Mouse (Mus musculus): Measurements from ENCODE around the gene Ndufb4. TPM values are rescaled to one million over a fixed set of nuclear protein-coding genes. Genes with fewer than 3 reads are reported as not detected.
"Not testable (repeated sequence)": the region's sequence is repeated elsewhere in the genome, so short reads cannot be mapped to it uniquely, and the experiment has no call there.

Ndufb4 gene
- polyA plus RNA-seq, 1 experiment from 2014 or later: 49.1 TPM

GRCm38 (mm10) chr16:37649068-37649467, 5.2 kb downstream of the Ndufb4 start:
- Histone ChIP-seq H3K4me3 (ENCODE audit: low read depth, low read length) (no peak overlapping the region), H3K9me3 (replicated peaks; ENCODE audit: control insufficient read depth, low read length, poor library complexity, severe bottlenecking) (no peaks in the 10 kb centered on the region), H3K4me1 (ENCODE audit: control insufficient read depth, insufficient read depth, low read length) (peaks cover 12% of the 10 kb centered on the region), H3K4me2 (ENCODE audit: low read length) (no peak overlapping the region), H3K27me3 (ENCODE audit: control insufficient read depth, insufficient read depth, low read depth, low read length) (no peaks in the 10 kb centered on the region), H3K27ac (ENCODE audit: low read length) (no peak overlapping the region), H3K9ac (ENCODE audit: low read depth, low read length) (no peak overlapping the region), H3K36me3 (ENCODE audit: control insufficient read depth, insufficient read depth, low read length) (peaks cover 18% of the 10 kb centered on the region)
- no peak for ATAC-seq
- 86% methylated on average over 5 of the region's 5 CpGs for WGBS

DNA sequence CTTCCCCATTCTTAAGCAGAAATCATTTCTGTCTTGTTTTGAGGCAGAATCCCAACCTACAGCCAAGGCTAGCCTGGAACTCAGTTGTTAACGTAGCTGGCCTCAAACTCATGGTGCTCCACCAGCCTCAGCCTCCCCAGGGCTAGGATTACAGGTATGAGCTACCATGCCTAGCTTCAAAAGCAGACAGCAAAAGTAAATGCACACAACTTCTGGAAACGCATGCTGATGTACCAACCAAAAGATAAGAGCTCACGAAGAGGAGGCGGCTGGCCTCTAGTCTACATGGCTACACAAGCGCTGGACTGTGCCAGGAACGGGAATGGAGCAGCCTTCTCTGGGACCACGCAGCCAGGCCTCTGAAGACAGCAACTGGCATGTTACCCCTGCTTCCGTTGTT, 6.3 kb downstream of the Ndufb4 start:
- no peak for ATAC-seq
- Histone ChIP-seq H3K4me1 (ENCODE audit: control insufficient read depth, insufficient read depth, low read length) (peaks cover 9% of the 10 kb centered on the region), H3K4me2 (ENCODE audit: low read length) (no peak overlapping the region), H3K27ac (ENCODE audit: low read length) (no peak overlapping the region), H3K9ac (ENCODE audit: low read depth, low read length) (no peak overlapping the region), H3K36me3 (ENCODE audit: control insufficient read depth, insufficient read depth, low read length) (peaks cover 18% of the 10 kb centered on the region), H3K27me3 (ENCODE audit: control insufficient read depth, insufficient read depth, low read depth, low read length) (no peaks in the 10 kb centered on the region), H3K4me3 (ENCODE audit: low read depth, low read length) (no peak overlapping the region), H3K9me3 (replicated peaks; ENCODE audit: control insufficient read depth, low read length, poor library complexity, severe bottlenecking) (no peaks in the 10 kb centered on the region)
- WGBS: 93% methylated on average over 8 of the region's 8 CpGs

DNA sequence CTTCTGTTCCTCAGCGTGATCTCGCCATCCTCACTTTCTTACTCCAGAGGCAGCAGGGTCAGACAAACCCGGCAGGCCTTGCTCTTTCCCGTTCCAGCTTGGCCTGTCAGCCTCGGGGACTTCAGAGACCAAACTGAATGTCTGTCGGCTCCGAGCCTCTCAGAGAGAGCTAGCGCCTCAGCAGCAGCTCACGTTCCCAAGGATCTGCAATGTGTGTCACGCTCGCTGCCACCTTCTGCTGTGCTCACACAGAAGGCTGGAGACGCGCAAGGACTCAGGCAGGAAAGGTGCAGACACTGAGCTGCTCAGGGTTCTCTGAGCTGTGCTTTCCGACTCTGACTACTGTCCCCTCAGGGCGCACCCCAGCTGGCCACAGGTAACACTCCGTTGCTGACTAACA, 7.2 kb downstream of the Ndufb4 start:
- ATAC-seq: no peak
- H3K9me3 ChIP-seq (replicated peaks; ENCODE audit: control insufficient read depth, low read length, poor library complexity, severe bottlenecking): no peaks in the 10 kb centered on the region
- H3K4me3 ChIP-seq (ENCODE audit: low read depth, low read length): no peak overlapping the region
- H3K27me3 ChIP-seq (ENCODE audit: control insufficient read depth, insufficient read depth, low read depth, low read length): no peaks in the 10 kb centered on the region
- H3K36me3 ChIP-seq (ENCODE audit: control insufficient read depth, insufficient read depth, low read length): peaks cover 18% of the 10 kb centered on the region
- H3K9ac ChIP-seq (ENCODE audit: low read depth, low read length): no peak overlapping the region
- H3K4me1 ChIP-seq (ENCODE audit: control insufficient read depth, insufficient read depth, low read length): peaks cover under 1% of the 10 kb centered on the region; the same call in 1 of the 2 replicates
- H3K27ac ChIP-seq (ENCODE audit: low read length): no peak overlapping the region
- H3K4me2 ChIP-seq (ENCODE audit: low read length): no peak overlapping the region
- WGBS: 91% methylated on average over 16 of the region's 16 CpGs

DNA sequence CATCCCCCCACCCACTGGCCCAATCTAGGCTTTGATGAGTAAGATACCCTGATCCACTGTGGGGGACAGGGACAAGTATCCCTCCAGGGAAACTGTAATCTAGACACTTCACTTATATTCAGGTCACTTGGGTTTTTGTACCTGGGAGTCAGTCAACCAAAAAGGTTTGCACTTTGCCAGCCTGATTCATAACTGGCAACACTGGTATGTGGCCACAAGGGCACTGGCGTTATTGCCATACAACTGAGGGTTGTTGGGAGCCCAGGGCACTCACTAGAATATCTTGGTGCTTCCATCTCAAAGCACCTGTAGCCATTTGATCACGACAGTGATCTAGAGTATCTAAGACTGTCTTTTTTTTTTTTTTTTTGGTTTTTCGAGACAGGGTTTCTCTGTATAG, 8.5 kb downstream of the Ndufb4 start:
- Histone ChIP-seq H3K27ac (ENCODE audit: low read length) (no peak overlapping the region), H3K4me2 (ENCODE audit: low read length) (no peak overlapping the region), H3K36me3 (ENCODE audit: control insufficient read depth, insufficient read depth, low read length) (peaks cover 18% of the 10 kb centered on the region), H3K9ac (ENCODE audit: low read depth, low read length) (no peak overlapping the region), H3K4me1 (ENCODE audit: control insufficient read depth, insufficient read depth, low read length) (no peaks in the 10 kb centered on the region), H3K27me3 (ENCODE audit: control insufficient read depth, insufficient read depth, low read depth, low read length) (no peaks in the 10 kb centered on the region), H3K4me3 (ENCODE audit: low read depth, low read length) (no peak overlapping the region), H3K9me3 (replicated peaks; ENCODE audit: control insufficient read depth, low read length, poor library complexity, severe bottlenecking) (no peaks in the 10 kb centered on the region)
- ATAC-seq: no peak
- WGBS: 91% methylated on average over 3 of the region's 3 CpGs

DNA sequence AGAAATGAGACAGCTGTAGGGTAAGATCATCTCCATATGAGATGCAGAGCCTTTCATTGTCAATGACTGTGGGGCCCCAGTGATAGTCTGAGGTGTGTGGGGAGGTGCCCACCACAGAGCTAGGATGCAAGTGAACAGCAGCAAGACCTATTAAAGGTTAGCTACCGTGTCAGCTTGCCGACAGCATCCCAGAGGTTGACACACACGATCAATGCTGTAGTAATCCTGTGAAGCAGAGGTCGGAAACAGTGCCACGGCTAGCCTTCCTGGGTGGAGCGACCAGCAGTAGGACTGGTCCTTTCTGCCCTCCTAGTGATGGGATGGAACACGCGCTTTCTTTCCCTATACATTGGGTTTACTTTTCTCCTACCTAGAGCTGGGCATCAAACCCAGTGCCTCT, 9.0 kb downstream of the Ndufb4 start:
- no peaks in the 10 kb centered on the region for H3K9me3 ChIP-seq (replicated peaks; ENCODE audit: control insufficient read depth, low read length, poor library complexity, severe bottlenecking)
- H3K27ac ChIP-seq (ENCODE audit: low read length): no peak overlapping the region
- no peak overlapping the region for H3K9ac ChIP-seq (ENCODE audit: low read depth, low read length)
- no peaks in the 10 kb centered on the region for H3K4me1 ChIP-seq (ENCODE audit: control insufficient read depth, insufficient read depth, low read length)
- ATAC-seq: 0 out of 2 replicates have a peak, but pooled peaks have one; percentile 8
- H3K27me3 ChIP-seq (ENCODE audit: control insufficient read depth, insufficient read depth, low read depth, low read length): no peaks in the 10 kb centered on the region
- peaks cover 18% of the 10 kb centered on the region for H3K36me3 ChIP-seq (ENCODE audit: control insufficient read depth, insufficient read depth, low read length)
- WGBS: 94% methylated on average over 8 of the region's 8 CpGs
- no peak overlapping the region for H3K4me2 ChIP-seq (ENCODE audit: low read length)
- no peak overlapping the region for H3K4me3 ChIP-seq (ENCODE audit: low read depth, low read length)

DNA sequence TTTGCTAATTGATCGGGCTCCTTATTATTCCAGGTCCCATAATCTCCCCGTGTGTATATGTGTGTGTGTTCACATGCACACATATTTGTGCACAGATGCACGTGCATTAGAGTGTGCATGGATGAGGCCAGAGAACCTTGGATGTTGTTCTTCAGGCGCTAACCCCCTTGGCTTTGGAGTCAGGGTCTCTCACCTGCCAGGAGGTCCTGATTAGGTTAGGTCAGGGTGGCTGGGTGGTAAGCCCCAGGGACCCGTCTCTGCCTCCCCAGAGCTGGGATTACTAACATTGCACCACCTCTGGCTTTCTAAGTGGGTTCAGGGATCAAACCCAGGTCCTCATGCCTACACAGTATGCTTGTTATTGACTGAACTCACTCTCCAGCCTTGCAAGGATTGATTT, 9.8 kb downstream of the Ndufb4 start:
- WGBS: 96% methylated on average over 5 of the region's 5 CpGs
- H3K27ac ChIP-seq (ENCODE audit: low read length): no peak overlapping the region
- H3K27me3 ChIP-seq (ENCODE audit: control insufficient read depth, insufficient read depth, low read depth, low read length): no peaks in the 10 kb centered on the region
- no peak for ATAC-seq
- peaks cover 18% of the 10 kb centered on the region for H3K36me3 ChIP-seq (ENCODE audit: control insufficient read depth, insufficient read depth, low read length)
- no peak overlapping the region for H3K9ac ChIP-seq (ENCODE audit: low read depth, low read length)
- H3K9me3 ChIP-seq (replicated peaks; ENCODE audit: control insufficient read depth, low read length, poor library complexity, severe bottlenecking): no peaks in the 10 kb centered on the region
- H3K4me3 ChIP-seq (ENCODE audit: low read depth, low read length): no peak overlapping the region
- H3K4me1 ChIP-seq (ENCODE audit: control insufficient read depth, insufficient read depth, low read length): no peaks in the 10 kb centered on the region
- H3K4me2 ChIP-seq (ENCODE audit: low read length): no peak overlapping the region

GRCm38 (mm10) chr16:37640522-37640921, 13.7 kb downstream of the Ndufb4 start:
- H3K9ac ChIP-seq (ENCODE audit: low read depth, low read length); H3K36me3 ChIP-seq (ENCODE audit: control insufficient read depth, insufficient read depth, low read length); H3K4me3 ChIP-seq (ENCODE audit: low read depth, low read length); H3K27me3 ChIP-seq (ENCODE audit: control insufficient read depth, insufficient read depth, low read depth, low read length); H3K4me1 ChIP-seq (ENCODE audit: control insufficient read depth, insufficient read depth, low read length); H3K27ac ChIP-seq (ENCODE audit: low read length); ATAC-seq; H3K9me3 ChIP-seq (replicated peaks; ENCODE audit: control insufficient read depth, low read length, poor library complexity, severe bottlenecking); H3K4me2 ChIP-seq (ENCODE audit: low read length): not testable (repeated sequence)

GRCm38 (mm10) chr16:37637802-37638201, 16.5 kb downstream of the Ndufb4 start:
- ATAC-seq: no peak
- no peaks in the 10 kb centered on the region for H3K9me3 ChIP-seq (replicated peaks; ENCODE audit: control insufficient read depth, low read length, poor library complexity, severe bottlenecking)
- no peak overlapping the region for H3K9ac ChIP-seq (ENCODE audit: low read depth, low read length)
- no peaks in the 10 kb centered on the region for H3K27me3 ChIP-seq (ENCODE audit: control insufficient read depth, insufficient read depth, low read depth, low read length)
- H3K4me3 ChIP-seq (ENCODE audit: low read depth, low read length): no peak overlapping the region
- no peak overlapping the region for H3K27ac ChIP-seq (ENCODE audit: low read length)
- no peaks in the 10 kb centered on the region for H3K4me1 ChIP-seq (ENCODE audit: control insufficient read depth, insufficient read depth, low read length)
- no peak overlapping the region for H3K4me2 ChIP-seq (ENCODE audit: low read length)
- no peaks in the 10 kb centered on the region for H3K36me3 ChIP-seq (ENCODE audit: control insufficient read depth, insufficient read depth, low read length)

GRCm38 (mm10) chr16:37636107-37636506, 18.1 kb downstream of the Ndufb4 start:
- Histone ChIP-seq H3K27me3 (ENCODE audit: control insufficient read depth, insufficient read depth, low read depth, low read length) (no peaks in the 10 kb centered on the region), H3K4me3 (ENCODE audit: low read depth, low read length) (no peak overlapping the region), H3K36me3 (ENCODE audit: control insufficient read depth, insufficient read depth, low read length) (no peaks in the 10 kb centered on the region), H3K9ac (ENCODE audit: low read depth, low read length) (no peak overlapping the region), H3K27ac (ENCODE audit: low read length) (no peak overlapping the region), H3K4me1 (ENCODE audit: control insufficient read depth, insufficient read depth, low read length) (no peaks in the 10 kb centered on the region), H3K9me3 (replicated peaks; ENCODE audit: control insufficient read depth, low read length, poor library complexity, severe bottlenecking) (no peaks in the 10 kb centered on the region), H3K4me2 (ENCODE audit: low read length) (no peak overlapping the region)
- ATAC-seq: no peak
- 57% methylated on average over 6 of the region's 6 CpGs for WGBS

- H3K36me3 ChIP-seq (ENCODE audit: control insufficient read depth, insufficient read depth, low read length): no peaks in the 10 kb centered on the region
These were observed 19.2 kb downstream of the Ndufb4 start for GRCm38 (mm10) chr16:37635095-37635494.

More at GRCm38 (mm10) chr16:37635095-37635494, 19.2 kb downstream of the Ndufb4 start:
- Histone ChIP-seq H3K4me1 (ENCODE audit: control insufficient read depth, insufficient read depth, low read length) (no peaks in the 10 kb centered on the region; the same call in 1 of the 2 replicates), H3K27me3 (ENCODE audit: control insufficient read depth, insufficient read depth, low read depth, low read length) (no peaks in the 10 kb centered on the region), H3K9me3 (replicated peaks; ENCODE audit: control insufficient read depth, low read length, poor library complexity, severe bottlenecking) (no peaks in the 10 kb centered on the region), H3K9ac (ENCODE audit: low read depth, low read length) (no peak overlapping the region), H3K4me3 (ENCODE audit: low read depth, low read length) (no peak overlapping the region), H3K4me2 (ENCODE audit: low read length) (no peak overlapping the region), H3K27ac (ENCODE audit: low read length) (no peak overlapping the region)
- 100% methylated on average over 1 of the region's 1 CpGs for WGBS
- no peak for ATAC-seq

Measured in midbrain, embryonic 16.5 days (tissue).